Mouse (Mus musculus): ENCODE measurements around the gene Ccl17. TPM values are rescaled to one million over a fixed set of nuclear protein-coding genes. Genes with fewer than 3 reads are reported as not detected.

Gene Ccl17
- polyA plus RNA-seq, 1 experiment from 2014 or later = 0.57 TPM

Other genes starting within 250 kb of the Ccl17 start
- gene Rspry1, start 208.5 kb upstream of the Ccl17 start, polyA plus RNA-seq (2015; fragmentation: Nextera tagmentation; extraction: Ambion mirVana) = 39.1 and 41.4 TPM in 2 replicates
- 63.2 and 69.2 TPM in 2 replicates for gene Fam192a, start 208.5 kb upstream of the Ccl17 start, polyA plus RNA-seq (2015; fragmentation: Nextera tagmentation; extraction: Ambion mirVana)
- gene Arl2bp, start 143.9 kb upstream of the Ccl17 start, polyA plus RNA-seq (2015; fragmentation: Nextera tagmentation; extraction: Ambion mirVana) = 133 and 135 TPM in 2 replicates
- gene Pllp, start 114.2 kb upstream of the Ccl17 start, polyA plus RNA-seq (2015; fragmentation: Nextera tagmentation; extraction: Ambion mirVana) = 19.6 and 20.8 TPM in 2 replicates
- gene Ccl22, start 64.9 kb upstream of the Ccl17 start, polyA plus RNA-seq (2015; fragmentation: Nextera tagmentation; extraction: Ambion mirVana) = not detected in 2 replicates
- gene Cx3cl1, start 38.4 kb upstream of the Ccl17 start, polyA plus RNA-seq (2015; fragmentation: Nextera tagmentation; extraction: Ambion mirVana) = 12.8 and 14.0 TPM in 2 replicates
- gene Coq9, start 27.9 kb downstream of the Ccl17 start, polyA plus RNA-seq (2015; fragmentation: Nextera tagmentation; extraction: Ambion mirVana) = 100 and 110 TPM in 2 replicates
- 125 and 131 TPM in 2 replicates for gene Ciapin1, start 27.9 kb downstream of the Ccl17 start, polyA plus RNA-seq (2015; fragmentation: Nextera tagmentation; extraction: Ambion mirVana)
- gene Polr2c, start 47.0 kb downstream of the Ccl17 start, polyA plus RNA-seq (2015; fragmentation: Nextera tagmentation; extraction: Ambion mirVana) = 157 and 179 TPM in 2 replicates
- 34.8 and 39.3 TPM in 2 replicates for gene Dok4, start 65.9 kb downstream of the Ccl17 start, polyA plus RNA-seq (2015; fragmentation: Nextera tagmentation; extraction: Ambion mirVana)
- 20.1 and 21.0 TPM in 2 replicates for gene Ccdc102a, start 107.6 kb downstream of the Ccl17 start, polyA plus RNA-seq (2015; fragmentation: Nextera tagmentation; extraction: Ambion mirVana)
- gene Adgrg5, start 113.2 kb downstream of the Ccl17 start, polyA plus RNA-seq (2015; fragmentation: Nextera tagmentation; extraction: Ambion mirVana) = 0.05 and 0.08 TPM in 2 replicates
- 66.2 and 67.8 TPM in 2 replicates for gene Adgrg1, start 164.3 kb downstream of the Ccl17 start, polyA plus RNA-seq (2015; fragmentation: Nextera tagmentation; extraction: Ambion mirVana)
- 5.0 and 5.1 TPM in 2 replicates for gene Adgrg3, start 207.2 kb downstream of the Ccl17 start, polyA plus RNA-seq (2015; fragmentation: Nextera tagmentation; extraction: Ambion mirVana)
- 0.05 TPM in 1 of 2 replicates, not detected in the other for gene Drc7, start 244.7 kb downstream of the Ccl17 start, polyA plus RNA-seq (2015; fragmentation: Nextera tagmentation; extraction: Ambion mirVana)

All from kidney, embryonic 16.5 days (tissue).